Mouse (Mus musculus): ENCODE results near the gene Sspn.

Sspn gene

DNA sequence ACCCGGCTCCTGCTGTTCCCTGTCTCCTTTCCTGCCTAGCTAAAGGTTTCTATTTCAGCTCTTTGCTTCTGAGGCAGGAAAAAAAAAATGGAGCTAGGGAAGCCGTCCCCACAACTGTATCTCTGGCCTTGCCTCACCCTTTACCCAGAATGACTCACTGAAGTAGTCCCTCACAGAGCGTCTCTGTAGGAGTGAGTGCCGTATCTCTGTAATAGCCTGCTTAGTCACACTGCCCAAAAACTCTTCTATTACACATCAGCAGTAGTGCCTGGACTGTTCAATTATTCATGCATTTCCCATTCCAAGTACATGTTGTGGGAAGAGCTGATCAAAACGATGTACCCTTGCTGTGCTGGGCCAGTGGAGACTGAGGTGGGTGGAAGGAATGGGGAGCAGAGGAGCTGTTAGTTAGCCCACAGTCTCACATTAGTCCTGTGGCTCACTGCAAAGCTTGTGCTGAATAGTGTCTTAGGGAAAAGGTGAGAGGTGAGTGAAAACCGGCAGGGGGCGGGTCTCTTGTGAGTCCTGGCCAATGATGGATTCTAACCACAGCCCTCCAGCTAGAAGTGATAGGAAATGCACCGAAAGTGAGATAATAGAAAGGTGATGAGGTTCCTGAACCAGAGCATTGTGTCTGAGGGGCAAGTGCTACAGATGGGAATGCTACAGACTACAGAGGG is 46.5 kb downstream of the Sspn start:
- no peak for TF ChIP-seq GATA4 (IDR thresholded peaks at IDR 0.05; ENCODE audit: insufficient replicate concordance, low read length)

DNA sequence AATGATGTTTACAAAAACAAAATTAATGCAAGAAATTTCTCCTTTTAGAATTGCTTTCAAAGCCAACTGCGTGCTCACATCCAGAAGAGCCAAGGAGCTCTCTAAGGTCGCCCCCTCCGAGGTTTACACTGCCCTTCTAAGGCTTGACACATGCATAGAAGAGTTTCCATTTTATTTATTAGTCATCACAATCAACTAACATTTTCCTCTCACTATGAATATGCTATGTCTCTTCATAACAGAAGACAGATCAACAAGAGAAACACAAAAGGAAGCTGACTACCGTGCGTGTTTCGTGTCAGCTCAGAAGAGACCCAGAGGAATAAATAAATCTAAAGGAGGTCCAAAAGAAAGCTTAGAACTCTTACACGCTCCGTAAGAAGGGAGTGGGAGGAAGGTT is 49.6 kb downstream of the Sspn start:
- TF ChIP-seq GATA4 (IDR thresholded peaks at IDR 0.05; ENCODE audit: insufficient replicate concordance, low read length) = no peak

DNA sequence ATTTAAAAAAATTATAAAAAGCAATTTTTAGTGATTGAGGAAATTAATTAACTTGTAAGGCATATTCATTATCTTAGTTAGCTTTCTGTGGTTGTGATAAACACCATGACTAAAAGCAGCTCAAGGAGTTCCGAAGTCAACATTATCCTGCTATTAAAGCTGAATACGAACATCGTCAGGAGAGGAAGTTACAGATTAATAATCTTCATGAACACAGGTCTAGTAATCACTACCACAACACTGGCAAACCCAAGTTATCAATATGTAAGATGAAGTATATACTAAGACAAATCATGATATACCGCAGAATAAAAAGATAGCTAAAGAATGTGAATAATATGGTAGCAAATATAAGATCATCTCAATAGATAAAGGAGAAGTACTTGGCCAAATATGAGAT is 50.9 kb downstream of the Sspn start:
- no peak for TF ChIP-seq GATA4 (IDR thresholded peaks at IDR 0.05; ENCODE audit: insufficient replicate concordance, low read length)

DNA sequence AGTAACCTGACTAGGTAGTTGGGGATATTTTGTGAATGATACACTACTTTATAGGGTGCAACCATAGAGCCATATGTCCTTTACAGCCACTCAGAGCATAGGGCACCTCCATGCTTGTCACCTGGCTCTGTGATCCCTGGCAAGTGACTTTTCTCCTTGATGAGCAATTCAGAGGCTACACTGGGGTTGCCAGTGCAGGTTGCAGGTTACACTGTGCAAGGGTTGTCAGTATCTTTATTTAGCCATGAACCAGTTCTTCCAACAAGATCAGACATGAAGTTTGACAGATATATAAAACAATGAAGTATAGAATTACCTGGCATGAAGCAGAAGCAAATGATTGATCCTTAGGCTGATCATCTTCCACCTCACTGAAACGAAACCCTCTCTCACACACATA is 59.1 kb downstream of the Sspn start:
- TF ChIP-seq GATA4 (IDR thresholded peaks at IDR 0.05; ENCODE audit: insufficient replicate concordance, low read length) = no peak

DNA sequence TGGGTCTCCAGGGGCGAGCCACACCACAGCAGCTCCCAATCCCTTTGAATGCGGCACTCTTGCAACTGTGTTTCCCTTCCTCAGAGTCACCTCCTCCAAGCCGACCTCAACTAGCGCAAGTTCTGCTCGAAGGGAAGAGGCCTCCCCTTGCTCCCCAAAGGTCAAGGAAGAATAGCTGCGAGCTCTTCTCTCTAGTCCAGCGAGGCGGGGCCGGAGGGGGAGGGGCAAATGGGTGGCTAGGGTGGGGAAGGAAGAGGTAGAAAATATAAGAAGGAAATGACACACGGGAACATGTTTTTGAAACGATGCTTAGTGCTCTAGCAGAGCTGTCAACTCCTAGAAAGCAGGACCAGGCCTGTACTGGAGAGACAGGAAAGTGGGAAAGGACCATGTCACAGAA is 61.1 kb downstream of the Sspn start:
- no peak for TF ChIP-seq GATA4 (IDR thresholded peaks at IDR 0.05; ENCODE audit: insufficient replicate concordance, low read length)

DNA sequence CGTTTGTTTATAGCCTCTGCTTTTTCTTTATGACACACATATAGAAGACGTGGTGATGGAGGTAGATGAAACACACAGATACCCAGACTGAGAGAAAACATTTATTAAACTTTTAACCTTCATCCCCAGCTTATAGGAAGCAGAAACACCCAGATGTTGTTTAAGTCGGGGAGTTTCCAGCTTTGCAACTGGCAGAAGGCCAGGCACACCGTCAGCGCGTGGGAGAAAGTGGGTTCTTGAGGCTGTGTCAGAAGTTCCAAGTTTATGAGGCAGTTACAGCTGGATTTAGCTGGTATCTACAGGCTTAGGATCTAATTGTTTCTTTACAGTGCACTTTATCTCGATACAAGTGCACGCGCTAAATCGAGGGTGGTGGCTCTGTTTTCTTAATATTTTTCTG is 61.5 kb downstream of the Sspn start:
- no peak for TF ChIP-seq GATA4 (IDR thresholded peaks at IDR 0.05; ENCODE audit: insufficient replicate concordance, low read length)

DNA sequence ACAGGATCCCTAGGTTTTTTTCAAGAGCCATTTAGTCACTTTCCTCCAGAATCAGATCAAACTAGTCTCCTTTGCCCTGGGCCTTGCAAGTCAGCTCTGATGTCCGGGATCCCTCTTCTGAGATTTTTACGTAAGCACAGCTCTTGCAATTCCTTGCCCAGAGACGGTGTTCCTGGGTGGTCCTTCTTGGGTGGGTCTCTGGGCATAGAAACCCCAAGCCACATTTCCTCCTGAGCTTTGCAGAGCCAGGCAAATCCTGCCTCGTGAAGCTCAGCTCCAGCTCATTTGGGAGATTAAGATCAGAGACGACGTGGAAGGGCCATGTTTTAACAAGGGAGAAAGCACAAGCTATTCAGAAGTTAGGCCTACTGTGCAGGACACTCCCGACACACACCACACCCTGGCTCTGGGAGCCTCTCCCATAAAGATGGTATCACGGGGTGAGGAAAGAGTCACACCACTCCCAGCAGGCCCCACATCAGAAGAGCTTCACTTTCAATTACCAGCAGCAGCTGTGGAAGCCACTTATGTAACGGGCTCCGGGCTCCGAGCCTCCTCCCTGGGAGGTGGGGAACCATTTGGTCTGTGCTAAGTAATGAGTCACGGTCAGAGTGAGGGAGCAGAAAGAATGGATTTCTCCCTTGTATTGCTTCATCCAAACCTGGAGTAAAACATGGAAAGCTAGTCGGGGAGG is 67.0 kb downstream of the Sspn start:
- no peak for TF ChIP-seq GATA4 (IDR thresholded peaks at IDR 0.05; ENCODE audit: insufficient replicate concordance, low read length)

DNA sequence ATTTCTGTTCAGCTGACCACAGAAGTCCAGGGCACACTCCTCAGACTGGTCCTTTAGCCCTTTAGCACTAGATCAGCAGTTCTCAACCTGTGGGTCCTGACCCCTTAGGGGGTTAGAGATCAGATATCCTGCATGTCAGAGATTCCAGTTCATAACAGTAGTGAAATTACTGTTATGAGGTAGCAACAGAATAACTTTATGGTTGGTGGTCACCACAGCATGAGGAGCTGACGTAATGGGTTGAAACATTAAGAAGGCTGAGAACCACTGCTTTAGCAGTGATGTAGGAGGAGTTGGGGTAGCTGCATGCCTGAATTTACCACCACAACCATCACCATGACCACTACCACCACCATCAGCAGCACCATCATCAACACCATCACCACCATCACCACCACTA is 69.3 kb downstream of the Sspn start:
- no peak for TF ChIP-seq GATA4 (IDR thresholded peaks at IDR 0.05; ENCODE audit: insufficient replicate concordance, low read length)

DNA sequence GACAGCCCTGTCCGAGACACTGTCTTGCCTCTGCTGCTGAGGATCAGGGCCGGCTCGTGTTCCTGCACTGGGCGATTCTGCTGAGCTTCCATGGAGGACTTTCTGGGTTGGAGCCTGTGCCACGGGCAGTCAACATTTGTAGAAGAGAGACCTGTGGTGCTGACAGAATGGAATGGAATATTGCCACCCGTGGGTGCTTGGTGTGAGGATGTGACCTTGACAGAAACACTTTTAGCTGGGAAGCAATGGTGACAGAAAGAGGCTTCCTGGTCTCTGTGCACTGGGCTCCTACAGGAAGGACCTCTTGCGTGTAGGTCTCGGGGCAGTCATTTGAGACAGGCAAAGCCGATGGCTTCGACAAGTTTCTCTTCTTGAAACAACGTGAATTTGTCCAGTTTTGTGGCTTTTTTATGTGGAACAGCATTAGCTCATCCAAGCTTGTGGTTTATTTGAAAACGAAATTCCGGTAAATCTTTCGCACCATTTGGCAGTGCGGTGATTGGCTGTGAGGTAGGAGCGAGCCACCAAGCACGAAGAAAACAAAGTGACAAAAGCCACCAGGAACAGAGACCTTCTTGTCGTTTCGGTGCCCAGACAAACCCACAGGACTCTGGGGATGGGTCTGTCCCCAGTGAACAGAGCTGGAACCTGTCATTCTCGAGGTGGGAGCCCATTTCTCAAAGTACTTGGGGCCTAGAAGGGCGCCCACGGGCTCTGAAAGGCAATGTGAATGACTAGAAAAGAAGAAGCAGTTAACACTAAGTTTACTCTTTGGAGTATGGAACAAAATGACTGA is 70.2 kb downstream of the Sspn start:
- no peak for TF ChIP-seq GATA4 (IDR thresholded peaks at IDR 0.05; ENCODE audit: insufficient replicate concordance, low read length)

DNA sequence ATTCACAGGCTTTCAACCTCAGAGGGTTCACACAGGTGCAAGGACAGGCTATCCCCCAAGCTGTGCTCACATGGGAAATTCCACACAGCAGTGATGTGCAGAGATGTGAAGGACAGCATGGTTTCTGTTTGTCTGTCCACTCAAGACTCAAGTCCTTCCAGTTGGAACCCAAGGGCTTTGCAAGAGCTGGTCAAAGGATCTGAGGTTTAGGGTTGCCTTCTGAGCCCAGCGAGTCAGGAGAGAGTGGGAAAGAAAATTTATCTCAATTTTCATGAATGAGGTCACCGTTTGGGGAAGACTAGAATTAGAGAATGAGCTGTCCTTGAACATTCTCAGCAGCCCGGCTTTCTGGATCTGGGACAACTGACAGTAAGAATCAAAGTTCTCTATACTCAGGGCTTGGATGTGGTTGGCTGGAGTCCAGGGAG is 72.7 kb downstream of the Sspn start:
- no peak for TF ChIP-seq GATA4 (IDR thresholded peaks at IDR 0.05; ENCODE audit: insufficient replicate concordance, low read length)

DNA sequence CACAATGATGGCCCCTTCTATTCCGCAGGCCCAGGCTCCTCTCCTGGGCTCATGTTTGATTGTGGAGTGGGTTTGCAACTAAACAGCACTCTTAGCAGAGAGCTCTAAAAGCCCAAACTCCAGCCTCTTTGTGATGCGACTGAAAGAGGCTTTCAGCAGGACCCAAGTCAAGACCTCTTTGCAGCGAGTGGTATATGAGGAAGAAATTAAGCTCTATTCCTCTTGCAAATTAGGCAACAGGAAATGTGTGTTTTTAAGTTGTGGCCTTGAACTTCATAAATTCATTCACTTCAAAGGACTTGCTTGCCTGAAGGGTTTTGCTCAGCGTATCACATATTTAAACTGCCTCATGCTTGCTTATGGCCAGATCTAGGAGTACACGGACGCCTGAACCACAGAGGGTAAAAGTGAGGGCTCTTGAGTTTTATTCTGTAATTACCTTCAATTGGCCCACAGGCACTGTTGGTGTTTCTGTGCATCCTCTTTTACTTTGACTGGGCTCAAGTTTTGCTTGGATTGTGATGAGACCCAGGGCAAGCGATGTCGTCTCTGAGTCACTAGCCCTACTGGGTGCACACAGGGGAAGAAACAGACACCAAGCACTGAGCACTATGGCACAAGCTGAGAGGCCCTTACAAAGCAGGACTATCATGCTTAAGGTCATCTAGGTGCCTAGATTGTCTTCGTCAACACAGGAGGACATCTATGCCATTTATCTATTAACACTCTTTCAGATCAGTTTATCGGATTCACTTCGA is 73.9 kb downstream of the Sspn start:
- no peak for TF ChIP-seq GATA4 (IDR thresholded peaks at IDR 0.05; ENCODE audit: insufficient replicate concordance, low read length)

DNA sequence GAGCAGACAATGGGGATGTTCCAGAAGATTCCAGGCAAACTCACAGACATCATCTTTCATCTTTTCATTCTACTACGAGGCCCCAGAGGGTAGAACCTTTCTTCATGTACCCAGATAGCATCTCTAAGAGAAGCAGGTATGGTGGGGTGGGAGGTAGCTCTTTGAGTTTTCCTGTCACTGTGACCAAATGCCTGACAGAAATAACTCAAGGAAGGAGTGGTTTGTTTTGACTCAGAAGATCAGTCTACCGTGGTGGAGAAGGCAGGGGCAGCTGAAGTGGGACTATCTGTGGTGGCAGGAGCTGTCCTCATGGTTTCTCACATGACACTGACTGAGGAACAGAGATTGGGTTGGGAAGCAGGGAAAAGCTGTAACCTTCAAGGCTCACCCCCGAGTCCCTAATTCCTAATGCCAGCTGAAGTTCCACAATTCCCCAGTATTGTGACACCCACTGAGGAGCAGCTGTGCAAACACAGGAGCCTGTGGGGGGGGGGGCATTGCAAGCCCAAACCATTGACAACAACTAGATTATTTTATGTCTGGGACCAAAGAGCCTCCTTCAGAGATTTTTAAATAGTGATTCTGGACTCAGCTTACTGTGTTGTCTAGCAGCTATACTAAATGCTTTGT is 74.6 kb downstream of the Sspn start:
- TF ChIP-seq GATA4 (IDR thresholded peaks at IDR 0.05; ENCODE audit: insufficient replicate concordance, low read length) = no peak

DNA sequence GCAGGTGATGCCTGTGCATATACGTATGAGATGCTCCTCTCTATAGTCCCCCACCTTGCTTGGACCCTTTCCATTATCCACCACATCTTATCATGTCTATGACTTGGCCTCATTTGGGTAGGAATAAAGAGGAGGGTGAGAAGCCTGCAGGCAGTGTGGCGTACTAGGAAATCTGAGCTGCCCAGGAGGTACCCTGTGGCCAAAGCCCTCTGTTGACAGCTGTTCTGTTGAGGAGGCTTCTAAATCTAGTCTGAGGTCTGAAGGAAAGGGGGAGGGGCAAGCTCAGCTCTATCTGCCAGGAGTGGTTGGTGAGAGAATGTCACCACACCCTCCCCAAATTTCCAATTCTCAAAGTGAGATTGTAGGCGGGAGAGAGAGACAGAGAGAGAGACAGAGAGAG is 75.3 kb downstream of the Sspn start:
- no peak for TF ChIP-seq GATA4 (IDR thresholded peaks at IDR 0.05; ENCODE audit: insufficient replicate concordance, low read length)

DNA sequence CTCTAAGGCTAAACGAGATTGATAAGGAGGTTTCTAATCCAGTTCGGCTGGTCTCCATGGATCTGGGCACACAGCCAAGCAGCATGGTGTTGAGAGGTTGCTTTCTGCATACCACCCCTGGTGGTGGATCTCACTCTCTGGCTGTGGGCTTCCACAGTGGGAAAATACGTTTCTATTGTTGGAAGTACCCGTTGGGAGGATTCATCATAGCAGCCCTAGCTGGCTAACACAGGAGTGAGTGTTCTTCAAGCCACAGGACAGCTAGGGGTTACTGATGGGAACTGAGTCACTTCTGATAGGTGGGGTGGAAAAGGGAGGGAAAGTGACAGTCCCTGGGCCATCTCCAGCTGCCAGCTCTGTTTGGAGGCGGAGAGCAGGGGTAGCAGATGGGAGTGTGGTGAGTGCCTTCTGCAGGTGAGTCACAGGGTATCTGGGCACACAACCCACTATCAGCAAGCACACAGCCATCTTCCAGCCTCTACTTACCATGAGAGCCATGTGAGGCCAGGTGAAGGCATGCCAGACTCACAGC is 77.1 kb downstream of the Sspn start:
- no peak for TF ChIP-seq GATA4 (IDR thresholded peaks at IDR 0.05; ENCODE audit: insufficient replicate concordance, low read length)

Measured in liver, adult (tissue).